Mouse (Mus musculus): ENCODE data around the gene Ank2.
A peak's percentile ranks its signal among the peaks of the same experiment; 100 is the strongest.
"Not testable (repeated sequence)": the region's sequence is repeated elsewhere in the genome, so short reads cannot be mapped to it uniquely, and the experiment has no call there.

Ank2 gene

GRCm38 (mm10) chr3:127361384-127361783, 137.8 kb downstream of the Ank2 start:
- no peak for DNase-seq (ENCODE audit: low spot score in 2 of 2)

GRCm38 (mm10) chr3:127355252-127355651, 143.9 kb downstream of the Ank2 start:
- DNase-seq (ENCODE audit: low spot score in 2 of 2), result no peak

- no peak for DNase-seq (ENCODE audit: low spot score in 2 of 2)
These were observed 148.4 kb downstream of the Ank2 start for GRCm38 (mm10) chr3:127350602-127351362.

GRCm38 (mm10) chr3:127348926-127349325, 150.2 kb downstream of the Ank2 start:
- DNase-seq (ENCODE audit: low spot score in 2 of 2), result no peak

GRCm38 (mm10) chr3:127345860-127346459, 153.2 kb downstream of the Ank2 start:
- DNase-seq (ENCODE audit: low spot score in 2 of 2), result no peak

GRCm38 (mm10) chr3:127341300-127341699, 157.8 kb downstream of the Ank2 start:
- DNase-seq (ENCODE audit: low spot score in 2 of 2), result no peak

GRCm38 (mm10) chr3:127334876-127335275, 164.3 kb downstream of the Ank2 start:
- DNase-seq (ENCODE audit: low spot score in 2 of 2), result no peak

GRCm38 (mm10) chr3:127331562-127331961, 167.6 kb downstream of the Ank2 start:
- DNase-seq (ENCODE audit: low spot score in 2 of 2), result no peak

GRCm38 (mm10) chr3:127326355-127326754, 172.8 kb downstream of the Ank2 start:
- no peak for DNase-seq (ENCODE audit: low spot score in 2 of 2)

- peak in 1 of 2 experiments; percentile 49 for DNase-seq (ENCODE audit: low spot score in 2 of 2)
These were observed 176.3 kb downstream of the Ank2 start for GRCm38 (mm10) chr3:127322870-127323269.

GRCm38 (mm10) chr3:127321645-127322044, 177.5 kb downstream of the Ank2 start:
- no peak for DNase-seq (ENCODE audit: low spot score in 2 of 2)

GRCm38 (mm10) chr3:127321031-127321430, 178.1 kb downstream of the Ank2 start:
- DNase-seq (ENCODE audit: low spot score in 2 of 2), result not testable (repeated sequence)

- no peak for DNase-seq (ENCODE audit: low spot score in 2 of 2)
These were observed 178.8 kb downstream of the Ank2 start for GRCm38 (mm10) chr3:127320311-127320710.

- DNase-seq (ENCODE audit: low spot score in 2 of 2), result no peak
These were observed 181.5 kb downstream of the Ank2 start for GRCm38 (mm10) chr3:127317641-127318040.

- DNase-seq (ENCODE audit: low spot score in 2 of 2), result no peak
These were observed 182.4 kb downstream of the Ank2 start for GRCm38 (mm10) chr3:127316717-127317116.

- no peak for DNase-seq (ENCODE audit: low spot score in 2 of 2)
These were observed 187.6 kb downstream of the Ank2 start for GRCm38 (mm10) chr3:127311521-127311920.

GRCm38 (mm10) chr3:127310079-127310478, 189.1 kb downstream of the Ank2 start:
- no peak for DNase-seq (ENCODE audit: low spot score in 2 of 2)

GRCm38 (mm10) chr3:127303957-127304553, 195.1 kb downstream of the Ank2 start:
- DNase-seq (ENCODE audit: low spot score in 2 of 2), result no peak

- no peak for DNase-seq (ENCODE audit: low spot score in 2 of 2)
These were observed 196.1 kb downstream of the Ank2 start for GRCm38 (mm10) chr3:127303041-127303440.

GRCm38 (mm10) chr3:127300790-127301189, 198.4 kb downstream of the Ank2 start:
- no peak for DNase-seq (ENCODE audit: low spot score in 2 of 2)

- DNase-seq (ENCODE audit: low spot score in 2 of 2), result no peak
These were observed 203.2 kb downstream of the Ank2 start for GRCm38 (mm10) chr3:127295921-127296320.

- DNase-seq (ENCODE audit: low spot score in 2 of 2), result no peak
These were observed 204.4 kb downstream of the Ank2 start for GRCm38 (mm10) chr3:127294610-127295349.
